Mouse (Mus musculus) kidney, embryonic 15.5 days (tissue): ENCODE measurements around the gene Chrna7. TPM values are rescaled to one million over a fixed set of nuclear protein-coding genes. Genes with fewer than 3 reads are reported as not detected.

Source experiments
- ATAC-seq: fragments of 200-750 bp; cut with Nextera tagmentation; replicated peaks from 2 replicates; pipeline ENCODE4 v1.8.0; 2017; ENCODE audit warnings: moderate TSS enrichment; ENCODE audit not compliant: low FRiP score
- H3K27ac ChIP-seq: fragments of 300-500 bp; sonication (generic); 2 replicates; pipeline ENCODE4 v1.5.1; 2015; ENCODE audit warnings: mild to moderate bottlenecking, inconsistent platforms
- H3K27me3 ChIP-seq: fragments of 300-500 bp; sonication (generic); 2 replicates; pipeline ENCODE4 v1.6.1; 2015; ENCODE audit warnings: inconsistent platforms
- H3K36me3 ChIP-seq: fragments of 300-500 bp; sonication (generic); 2 replicates; pipeline ENCODE4 v1.6.1; 2015; ENCODE audit warnings: inconsistent platforms
- H3K4me1 ChIP-seq: fragments of 300-500 bp; sonication (generic); 2 replicates; pipeline ENCODE4 v1.6.1; 2015; ENCODE audit warnings: inconsistent platforms
- H3K4me2 ChIP-seq: fragments of 300-500 bp; sonication (generic); 2 replicates; pipeline ENCODE4 v1.6.1; 2015; ENCODE audit warnings: moderate library complexity, mild to moderate bottlenecking, inconsistent platforms
- H3K4me3 ChIP-seq: fragments of 300-500 bp; sonication (generic); replicated peaks from 2 replicates; pipeline ENCODE4 v1.5.1; 2015; ENCODE audit warnings: mild to moderate bottlenecking, inconsistent platforms
- H3K9ac ChIP-seq: fragments of 300-500 bp; sonication (generic); 2 replicates; pipeline ENCODE4 v1.6.1; 2015; ENCODE audit warnings: mild to moderate bottlenecking, inconsistent platforms
- H3K9me3 ChIP-seq: fragments of 300-500 bp; sonication (generic); replicated peaks from 2 replicates; pipeline ENCODE4 v1.6.1; 2016; ENCODE audit warnings: inconsistent platforms
- WGBS: fragments of 180-500 bp; shearing (Covaris S2); methylation state at CpG from one replicate; pipeline ENCODE4 v1.1.7; 2015; ENCODE audit warnings: mixed read lengths; 5-methylcytosine and 5-hydroxymethylcytosine counted together
- polyA plus RNA-seq: library from polyadenylated mRNA; unstranded; fragments of >200 nt; fragmentation: Nextera tagmentation; extraction: Ambion mirVana; gene quantifications from 2 replicates; pipeline ENCODE4 v1.2.1, GENCODE M21; 2015

The Chrna7 gene
- polyA plus RNA-seq, 1 experiment from 2014 or later: 4.5 TPM

DNA sequence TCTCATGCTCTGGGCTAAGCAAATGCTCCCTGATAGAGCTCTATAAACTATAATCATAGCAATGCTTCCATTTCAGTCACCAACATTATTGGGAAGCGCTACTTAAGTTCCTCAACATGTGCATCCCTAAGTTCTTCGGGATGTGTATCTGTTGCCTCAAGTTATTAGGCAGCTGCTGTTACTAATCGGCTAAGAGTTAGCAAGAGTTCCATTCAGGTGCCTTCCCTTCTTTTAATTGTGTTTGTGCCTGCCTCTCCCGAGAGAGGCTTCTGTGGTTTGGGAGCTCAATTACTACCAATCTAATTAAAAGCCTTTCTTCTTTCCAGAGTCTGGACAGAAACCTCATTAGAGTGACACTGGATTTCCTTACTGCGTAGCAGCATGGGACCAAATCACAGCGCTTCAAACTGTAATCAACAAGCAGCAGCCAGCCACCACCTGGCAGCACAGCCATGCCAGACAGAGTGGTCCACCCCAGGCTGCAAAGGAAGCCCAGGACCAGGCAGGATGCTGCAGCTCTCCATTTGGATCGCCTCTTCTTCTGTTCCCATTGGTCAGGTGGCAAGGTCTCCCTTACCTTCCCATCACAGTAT lies 50.0 kb downstream of the Chrna7 start:
- WGBS: 68% methylated on average over 7 of the region's 7 CpGs
- ATAC-seq: no peak
- no peaks in the 10 kb centered on the region for H3K4me1 ChIP-seq
- no peaks in the 10 kb centered on the region for H3K27me3 ChIP-seq
- H3K9ac ChIP-seq: no peak overlapping the region
- H3K9me3 ChIP-seq: no peaks in the 10 kb centered on the region
- H3K36me3 ChIP-seq: no peaks in the 10 kb centered on the region
- no peak overlapping the region for H3K4me3 ChIP-seq
- H3K27ac ChIP-seq: no peak overlapping the region
- H3K4me2 ChIP-seq: no peak overlapping the region

DNA sequence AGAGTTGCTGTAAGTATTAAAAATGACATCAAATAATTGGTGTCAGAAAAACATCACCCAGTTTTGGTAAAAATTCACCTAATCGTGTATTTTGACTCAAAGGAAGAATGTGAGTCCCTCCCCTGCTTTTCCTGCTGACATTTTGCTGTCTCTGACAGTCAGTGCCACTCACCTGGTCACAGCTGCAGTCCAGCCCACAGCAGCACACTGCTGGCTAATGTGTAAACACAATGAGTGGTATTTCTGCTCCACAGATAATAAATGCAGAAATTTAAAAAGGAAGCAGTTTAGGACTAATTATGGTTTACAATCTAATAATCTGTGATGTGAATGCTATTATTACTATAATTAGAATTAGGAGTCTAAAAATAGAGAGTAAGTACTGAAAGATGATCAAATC lies 59.1 kb downstream of the Chrna7 start:
- Histone ChIP-seq H3K27me3 (no peaks in the 10 kb centered on the region), H3K4me3 (no peak overlapping the region), H3K9me3 (no peaks in the 10 kb centered on the region), H3K36me3 (no peaks in the 10 kb centered on the region), H3K4me1 (no peaks in the 10 kb centered on the region), H3K9ac (no peak overlapping the region), H3K4me2 (no peak overlapping the region), H3K27ac (no peak overlapping the region)
- 68% methylated on average over 1 of the region's 1 CpGs for WGBS
- ATAC-seq: no peak

DNA sequence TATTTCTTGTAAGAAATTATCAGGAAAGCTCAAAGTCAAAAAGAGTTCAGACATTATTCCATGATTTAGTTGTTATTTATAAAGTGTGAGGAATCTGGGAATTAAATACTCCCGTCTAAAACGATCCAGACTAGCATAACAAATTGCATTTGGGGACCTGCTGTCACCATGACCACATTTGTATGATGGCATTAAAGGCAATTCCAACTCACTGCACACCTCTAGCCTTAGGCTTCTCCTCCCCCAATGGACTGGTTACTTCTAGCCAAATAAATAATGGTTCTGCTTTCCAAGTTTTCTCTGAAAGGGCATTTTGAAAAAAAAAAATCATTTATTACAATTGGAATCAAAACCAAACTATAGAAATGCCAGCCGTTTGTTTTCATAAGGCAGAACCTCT lies 63.6 kb downstream of the Chrna7 start:
- Histone ChIP-seq H3K4me1 (no peaks in the 10 kb centered on the region), H3K9ac (no peak overlapping the region), H3K9me3 (no peaks in the 10 kb centered on the region), H3K27me3 (no peaks in the 10 kb centered on the region), H3K27ac (no peak overlapping the region), H3K4me2 (no peak overlapping the region), H3K4me3 (no peak overlapping the region), H3K36me3 (no peaks in the 10 kb centered on the region)
- ATAC-seq: no peak
- WGBS: 70% methylated on average over 3 of the region's 3 CpGs

DNA sequence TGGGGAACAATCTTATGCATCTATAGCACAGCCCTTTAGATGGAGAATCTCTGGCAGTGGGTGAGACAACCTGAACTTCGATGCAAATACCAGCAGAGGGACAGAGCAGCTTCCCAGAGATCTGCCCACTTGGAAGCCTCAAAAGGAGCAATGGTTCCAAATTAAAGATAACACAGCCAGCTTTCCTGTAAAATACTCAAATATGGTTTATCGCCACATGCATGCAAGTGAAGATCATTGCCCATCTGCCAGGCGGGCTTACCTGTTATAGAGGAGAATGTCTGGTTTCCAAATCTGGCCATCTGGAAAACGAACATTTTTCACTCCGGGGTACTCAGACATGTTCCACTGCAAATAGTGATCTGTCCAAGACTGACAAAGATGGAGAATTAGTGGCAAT lies 64.0 kb downstream of the Chrna7 start:
- no peaks in the 10 kb centered on the region for H3K36me3 ChIP-seq
- ATAC-seq: no peak
- no peaks in the 10 kb centered on the region for H3K4me1 ChIP-seq
- H3K27ac ChIP-seq: no peak overlapping the region
- H3K9me3 ChIP-seq: no peaks in the 10 kb centered on the region
- WGBS: 88% methylated on average over 5 of the region's 5 CpGs
- H3K4me2 ChIP-seq: no peak overlapping the region
- H3K9ac ChIP-seq: no peak overlapping the region
- no peaks in the 10 kb centered on the region for H3K27me3 ChIP-seq
- H3K4me3 ChIP-seq: no peak overlapping the region

DNA sequence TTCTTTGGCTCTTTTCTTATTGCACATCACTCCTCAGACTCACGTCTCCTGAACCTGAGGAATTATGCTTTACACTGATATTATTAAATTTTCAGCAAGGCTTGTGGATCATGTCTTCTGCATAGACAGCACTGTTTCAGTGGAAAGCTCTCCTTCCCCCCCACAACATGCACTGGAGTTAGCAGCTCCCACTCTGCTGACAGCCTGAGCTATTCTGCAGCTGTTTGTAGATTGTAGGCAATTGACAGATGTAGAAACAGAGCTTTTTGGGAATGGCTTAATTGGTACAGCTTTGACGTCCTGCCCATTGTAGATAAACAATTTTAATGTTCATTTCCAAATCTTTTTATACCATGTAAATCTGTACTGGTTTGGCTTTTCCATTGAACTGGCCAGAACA lies 89.8 kb downstream of the Chrna7 start:
- Histone ChIP-seq H3K4me2 (no peak overlapping the region), H3K9me3 (no peaks in the 10 kb centered on the region), H3K27me3 (no peaks in the 10 kb centered on the region), H3K4me1 (no peaks in the 10 kb centered on the region), H3K4me3 (no peak overlapping the region), H3K27ac (no peak overlapping the region), H3K36me3 (no peaks in the 10 kb centered on the region), H3K9ac (no peak overlapping the region)
- WGBS: 53% methylated on average over 2 of the region's 2 CpGs
- ATAC-seq: no peak

DNA sequence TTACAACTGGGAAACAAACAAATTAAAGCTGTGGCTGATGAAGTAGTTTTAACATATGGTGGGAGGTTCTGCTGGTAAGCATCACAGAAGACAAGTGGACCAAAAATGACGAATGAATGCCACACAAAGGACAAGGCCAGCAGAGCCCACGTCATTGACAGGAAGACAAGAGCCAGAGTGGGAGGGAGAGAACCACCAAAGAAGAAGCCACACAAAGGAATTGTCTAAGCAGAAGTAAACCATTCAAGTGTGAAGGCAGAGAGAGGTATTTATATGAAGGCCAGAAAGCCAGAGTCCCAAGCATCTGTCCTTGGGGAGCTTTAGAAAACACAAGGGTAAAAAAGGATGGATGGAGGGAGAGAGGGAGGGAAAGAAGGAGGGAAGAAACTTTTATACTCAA lies 98.7 kb downstream of the Chrna7 start:
- H3K27me3 ChIP-seq: no peaks in the 10 kb centered on the region
- no peaks in the 10 kb centered on the region for H3K4me1 ChIP-seq
- H3K4me2 ChIP-seq: no peak overlapping the region
- 35% methylated on average over 2 of the region's 2 CpGs for WGBS
- H3K36me3 ChIP-seq: no peaks in the 10 kb centered on the region
- no peak overlapping the region for H3K4me3 ChIP-seq
- H3K9me3 ChIP-seq: no peaks in the 10 kb centered on the region
- H3K27ac ChIP-seq: no peak overlapping the region
- no peak for ATAC-seq
- no peak overlapping the region for H3K9ac ChIP-seq

DNA sequence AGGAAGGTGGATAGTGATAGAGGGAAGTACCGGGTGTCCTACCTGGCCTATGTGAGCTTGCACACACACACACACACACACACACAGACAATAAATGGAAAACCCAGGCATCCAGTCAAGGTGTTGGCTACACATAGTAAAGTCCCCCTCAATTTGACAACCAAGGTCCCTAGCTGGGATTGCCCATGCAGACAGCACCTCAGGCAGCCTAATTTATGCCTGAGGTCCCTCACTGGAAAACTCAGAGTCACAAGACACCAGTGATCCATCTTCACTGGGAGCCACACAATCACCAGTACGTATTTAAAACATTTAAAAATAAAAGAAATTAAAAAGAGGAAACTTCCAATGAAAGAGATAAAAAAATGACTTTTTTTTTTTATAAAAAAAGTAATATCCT lies 99.1 kb downstream of the Chrna7 start:
- WGBS: 83% methylated on average over 2 of the region's 2 CpGs
- H3K4me1 ChIP-seq: no peaks in the 10 kb centered on the region
- H3K9ac ChIP-seq: no peak overlapping the region
- H3K27ac ChIP-seq: no peak overlapping the region
- H3K27me3 ChIP-seq: no peaks in the 10 kb centered on the region
- H3K4me2 ChIP-seq: no peak overlapping the region
- ATAC-seq: no peak
- H3K9me3 ChIP-seq: no peaks in the 10 kb centered on the region
- no peak overlapping the region for H3K4me3 ChIP-seq
- no peaks in the 10 kb centered on the region for H3K36me3 ChIP-seq

DNA sequence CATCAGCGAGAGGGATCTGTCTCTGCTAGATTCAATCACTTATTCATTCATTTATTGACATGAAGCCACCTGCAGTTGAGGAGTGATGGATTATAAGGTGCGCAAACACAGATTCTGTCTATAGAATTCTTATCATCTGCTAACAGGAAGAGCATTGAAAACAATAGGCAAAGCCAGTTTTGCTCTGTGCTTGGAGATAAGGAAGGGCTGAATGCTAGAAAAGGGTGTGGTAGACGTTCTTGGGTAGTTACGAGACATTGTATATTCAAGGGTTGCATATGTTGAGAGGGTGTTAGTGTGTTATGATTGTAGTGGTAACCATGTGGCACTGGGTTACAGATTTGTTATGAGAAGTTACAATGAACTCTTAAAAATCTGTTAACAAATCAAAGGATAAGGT lies 103.0 kb downstream of the Chrna7 start:
- H3K9me3 ChIP-seq: no peaks in the 10 kb centered on the region
- no peaks in the 10 kb centered on the region for H3K27me3 ChIP-seq
- 79% methylated on average over 4 of the region's 4 CpGs for WGBS
- no peaks in the 10 kb centered on the region for H3K36me3 ChIP-seq
- ATAC-seq: no peak
- no peak overlapping the region for H3K9ac ChIP-seq
- no peaks in the 10 kb centered on the region for H3K4me1 ChIP-seq
- H3K4me2 ChIP-seq: no peak overlapping the region
- no peak overlapping the region for H3K4me3 ChIP-seq
- H3K27ac ChIP-seq: no peak overlapping the region

DNA sequence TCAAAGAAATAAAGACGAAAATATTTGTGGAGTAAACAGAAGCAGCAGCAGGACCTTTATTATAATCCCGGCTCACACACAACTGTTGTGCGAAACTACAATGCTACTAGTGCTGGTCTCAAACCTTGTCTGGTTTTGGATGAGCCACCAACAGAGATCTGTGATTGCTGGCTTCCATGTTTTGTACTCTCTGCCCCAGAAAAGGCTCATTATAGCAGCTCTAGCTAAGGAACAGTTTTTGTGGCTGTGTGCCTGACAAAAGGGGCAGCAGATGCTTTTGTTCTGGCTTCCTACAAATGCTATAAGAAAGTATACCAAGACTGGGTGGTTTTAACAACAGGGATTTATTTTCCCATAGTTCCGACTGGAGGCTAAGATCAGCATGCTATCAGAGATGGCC lies 126.4 kb downstream of the Chrna7 start:
- no peak overlapping the region for H3K4me2 ChIP-seq
- H3K27me3 ChIP-seq: no peaks in the 10 kb centered on the region
- no peaks in the 10 kb centered on the region for H3K36me3 ChIP-seq
- no peak overlapping the region for H3K27ac ChIP-seq
- H3K4me1 ChIP-seq: no peaks in the 10 kb centered on the region
- no peak overlapping the region for H3K4me3 ChIP-seq
- 93% methylated on average over 4 of the region's 4 CpGs for WGBS
- H3K9me3 ChIP-seq: no peaks in the 10 kb centered on the region
- no peak for ATAC-seq
- no peak overlapping the region for H3K9ac ChIP-seq

DNA sequence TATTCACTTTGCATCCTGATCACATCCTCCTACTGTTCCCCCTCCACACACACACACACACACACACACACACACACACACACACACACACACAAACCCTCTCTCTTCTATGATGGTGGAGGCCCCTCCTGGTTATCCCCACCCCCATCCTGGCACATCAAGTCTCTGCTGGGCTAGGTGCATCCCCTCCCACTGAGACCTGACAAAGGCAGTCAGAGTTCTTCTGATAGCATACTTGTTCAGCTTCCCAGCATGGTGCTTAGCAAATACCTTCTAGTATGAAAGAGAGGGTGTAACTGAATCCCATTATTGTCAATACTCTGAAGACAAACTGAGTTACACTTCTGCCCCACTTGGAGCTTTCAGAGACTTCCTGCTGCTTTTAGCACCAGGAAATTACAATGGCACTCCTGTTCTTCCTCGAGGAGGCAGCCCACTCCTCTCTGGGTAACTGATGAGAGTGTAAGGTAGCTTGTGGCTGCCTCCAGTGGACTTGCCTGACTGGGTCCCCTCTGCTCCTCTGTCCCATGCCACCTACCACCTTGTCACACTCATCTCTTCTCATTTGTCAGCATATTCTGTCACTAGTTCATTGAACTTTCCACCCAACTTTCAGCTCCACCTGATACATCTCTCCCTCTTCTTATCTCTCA lies 127.9 kb downstream of the Chrna7 start:
- H3K9me3 ChIP-seq: no peaks in the 10 kb centered on the region
- H3K27me3 ChIP-seq: no peaks in the 10 kb centered on the region
- WGBS: 0% methylated on average over 1 of the region's 1 CpGs
- H3K4me3 ChIP-seq: no peak overlapping the region
- no peaks in the 10 kb centered on the region for H3K36me3 ChIP-seq
- ATAC-seq: no peak
- no peak overlapping the region for H3K9ac ChIP-seq
- no peaks in the 10 kb centered on the region for H3K4me1 ChIP-seq
- no peak overlapping the region for H3K4me2 ChIP-seq
- no peak overlapping the region for H3K27ac ChIP-seq

DNA sequence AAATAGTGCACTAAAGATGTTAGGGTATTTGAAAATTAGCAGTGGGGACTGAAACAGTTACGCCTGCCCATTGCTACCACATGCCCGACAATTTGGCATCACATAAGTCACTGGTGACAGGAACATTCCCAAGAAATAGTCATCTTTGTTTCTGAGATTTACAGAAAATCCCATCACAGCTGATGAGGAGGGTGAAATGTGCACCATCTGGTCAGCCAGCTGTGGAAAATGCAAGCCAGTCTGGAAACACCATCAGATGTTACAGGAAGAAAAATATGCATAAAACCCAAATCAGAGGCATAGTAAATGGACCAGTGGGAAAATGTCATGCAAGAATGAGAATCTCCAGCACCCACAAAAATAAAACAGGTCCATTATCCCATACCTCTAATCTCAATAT lies 151.4 kb downstream of the Chrna7 start:
- WGBS: 85% methylated on average over 2 of the region's 2 CpGs
- ATAC-seq: no peak
- Histone ChIP-seq H3K9me3 (no peaks in the 10 kb centered on the region), H3K27ac (no peak overlapping the region), H3K4me1 (no peaks in the 10 kb centered on the region), H3K4me2 (no peak overlapping the region), H3K9ac (no peak overlapping the region), H3K27me3 (no peaks in the 10 kb centered on the region), H3K4me3 (no peak overlapping the region), H3K36me3 (no peaks in the 10 kb centered on the region)
